Mouse (Mus musculus): ENCODE results near the gene Pak7.

Pak7 gene

DNA sequence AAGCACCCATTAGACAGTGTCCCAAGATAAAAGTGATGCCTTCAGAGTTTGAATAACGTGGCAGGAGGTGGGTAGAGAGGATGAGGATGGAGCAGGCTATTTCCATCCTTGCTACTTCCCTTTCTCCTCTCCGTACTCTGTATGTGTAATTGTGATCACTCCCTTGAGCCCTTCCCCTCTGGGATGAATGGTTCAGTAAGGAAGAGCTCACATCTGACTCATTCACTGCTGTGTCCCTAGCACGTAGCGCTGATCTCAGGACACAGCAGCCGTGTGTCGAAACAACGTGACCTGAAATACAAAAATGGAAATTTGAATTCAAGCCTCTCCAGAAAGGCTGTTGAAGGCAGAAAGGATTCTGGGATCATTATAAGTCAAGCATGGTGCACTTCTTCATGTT lies 237.0 kb downstream of the Pak7 start:
- DNase-seq (ENCODE audit: low read depth) = no peak

DNA sequence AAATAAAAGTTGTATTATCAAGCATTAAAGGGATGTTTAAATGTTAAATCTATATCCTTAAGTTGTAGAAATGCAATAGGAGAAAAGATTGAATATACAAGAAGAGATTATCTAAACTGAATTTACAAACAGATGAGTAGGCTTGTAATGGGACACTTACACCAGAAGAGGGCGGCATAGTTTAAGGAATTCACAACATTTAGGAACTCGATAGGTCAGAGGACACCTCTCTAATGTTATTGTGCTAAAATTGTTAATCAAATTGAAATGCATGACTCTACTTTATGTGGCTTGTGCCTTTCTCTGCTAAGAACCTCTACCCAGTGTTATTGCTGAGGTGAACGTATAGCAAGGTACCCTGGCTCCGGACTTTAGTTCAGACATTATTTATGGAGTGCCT lies 238.2 kb downstream of the Pak7 start:
- DNase-seq (ENCODE audit: low read depth) = peak; percentile 18

DNA sequence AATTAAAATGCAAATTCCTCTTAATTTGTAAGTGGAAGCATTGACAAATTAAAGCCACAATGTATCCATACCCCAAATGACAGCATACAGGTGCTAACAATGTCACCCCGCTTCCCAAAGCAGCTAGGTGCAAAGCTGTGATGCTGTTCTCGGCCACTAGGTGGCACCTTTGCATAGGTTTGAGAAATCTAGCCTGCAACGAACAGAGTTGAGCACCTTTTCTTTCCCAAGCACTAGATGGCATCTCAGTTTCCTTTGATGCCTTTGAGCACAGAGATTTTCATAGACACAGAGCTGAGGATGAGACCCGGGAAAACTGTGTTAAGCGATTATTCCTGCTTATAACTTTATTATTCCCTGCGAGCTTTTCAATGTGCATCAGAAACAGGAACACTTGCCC lies 238.8 kb downstream of the Pak7 start:
- peak; percentile 70 for DNase-seq (ENCODE audit: low read depth)

GRCm38 (mm10) chr2:136140807-136141206 lies 247.0 kb downstream of the Pak7 start:
- no peak for DNase-seq (ENCODE audit: low read depth)

DNA sequence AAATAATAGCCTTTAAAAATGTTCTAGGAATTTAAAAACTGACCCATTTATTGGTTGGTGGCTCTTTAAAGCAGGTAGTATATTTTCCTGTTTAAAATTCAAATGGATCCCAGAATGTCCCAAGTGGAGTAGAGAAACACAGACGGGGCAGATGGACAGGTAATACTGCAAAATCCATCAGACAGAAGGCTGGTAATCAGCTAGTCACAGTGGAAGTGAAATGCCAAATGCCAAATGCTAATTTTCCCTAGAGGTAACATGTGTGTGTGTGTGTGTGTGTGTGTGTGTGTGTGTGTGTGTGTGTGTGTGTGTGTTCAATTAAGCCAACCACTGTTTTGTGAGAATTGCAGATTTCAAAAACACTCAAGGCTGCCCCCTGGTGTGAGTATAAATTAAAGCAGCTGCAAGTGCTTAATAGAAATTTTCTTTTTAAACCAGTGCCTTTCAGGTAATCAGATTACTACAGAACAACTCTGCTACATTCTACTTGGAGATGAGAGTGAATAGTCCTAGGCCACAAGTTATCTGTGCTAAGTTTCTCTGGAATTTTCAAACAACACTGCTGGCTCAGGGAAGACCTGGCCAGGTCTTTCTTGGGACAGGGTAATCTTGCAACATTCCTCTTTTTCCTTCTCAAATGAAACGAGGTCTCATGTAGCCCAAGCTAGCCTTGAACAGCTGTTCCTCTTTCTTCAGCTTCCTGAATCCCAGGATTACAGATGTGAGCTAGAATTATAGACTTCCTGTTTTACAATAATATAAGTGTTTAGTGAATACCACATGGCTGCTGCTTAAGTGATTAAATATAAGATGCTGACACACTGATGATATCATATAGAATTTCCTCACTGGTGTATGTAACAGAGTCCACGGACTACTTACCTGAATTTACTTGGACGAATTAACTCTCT lies 248.4 kb downstream of the Pak7 start:
- no peak for DNase-seq (ENCODE audit: low read depth)

DNA sequence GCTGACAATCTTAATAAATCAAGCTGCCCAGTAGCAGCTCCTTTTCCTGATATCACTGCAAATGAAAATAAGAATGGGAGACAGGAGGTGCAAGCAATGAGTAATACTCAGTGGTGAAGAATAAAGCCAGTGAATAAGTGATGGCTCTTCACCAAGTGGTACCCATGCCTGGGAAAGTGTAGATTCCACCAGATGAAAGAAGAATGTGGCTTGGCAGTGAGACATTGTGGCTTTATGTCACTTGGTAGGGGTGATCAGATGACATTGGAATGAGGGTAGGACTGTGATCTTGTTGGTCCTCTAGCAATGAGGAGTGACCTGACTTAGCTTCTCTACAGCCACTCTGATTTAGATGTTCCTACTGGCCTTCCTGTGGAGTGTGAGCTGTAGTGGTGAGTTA lies 249.3 kb downstream of the Pak7 start:
- no peak for DNase-seq (ENCODE audit: low read depth)

DNA sequence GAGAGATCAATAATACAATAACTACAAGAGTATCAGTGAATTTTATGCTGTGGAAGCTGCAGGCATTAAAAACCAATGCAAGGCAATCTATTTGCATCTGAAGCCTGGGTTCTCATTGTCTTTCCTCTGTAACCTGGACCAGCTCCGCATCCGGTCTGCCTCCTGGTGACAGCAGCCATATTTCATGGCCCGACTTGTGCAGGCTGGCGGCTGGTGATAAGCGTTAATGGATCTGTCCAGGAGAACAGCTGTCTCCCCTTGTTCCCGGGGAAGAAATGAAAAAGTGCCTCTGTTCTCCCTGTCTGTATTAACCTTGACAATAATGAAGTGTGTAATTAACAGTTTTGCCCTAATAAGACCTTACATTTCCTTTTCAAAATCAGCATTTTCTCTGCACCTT lies 265.9 kb downstream of the Pak7 start:
- DNase-seq (ENCODE audit: low read depth) = no peak

DNA sequence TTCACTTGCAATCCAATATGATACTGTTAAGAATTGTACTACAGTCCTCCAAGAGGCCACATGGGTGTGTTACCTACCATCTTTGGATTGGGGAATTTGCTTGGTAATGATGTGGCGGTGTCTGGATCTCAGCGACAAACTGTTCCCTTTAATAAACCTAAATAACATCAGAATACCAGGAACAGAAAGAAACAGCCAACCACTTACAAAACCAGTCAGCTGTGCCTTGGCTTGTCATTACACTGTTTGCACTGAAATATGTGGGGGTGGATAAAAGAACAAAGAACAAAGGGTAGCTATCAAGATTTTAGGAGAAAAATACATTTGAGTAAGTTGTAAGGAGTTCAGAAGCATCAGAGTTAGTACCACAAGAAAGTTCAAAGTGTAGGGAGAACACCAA lies 269.8 kb downstream of the Pak7 start:
- DNase-seq (ENCODE audit: low read depth) = no peak

DNA sequence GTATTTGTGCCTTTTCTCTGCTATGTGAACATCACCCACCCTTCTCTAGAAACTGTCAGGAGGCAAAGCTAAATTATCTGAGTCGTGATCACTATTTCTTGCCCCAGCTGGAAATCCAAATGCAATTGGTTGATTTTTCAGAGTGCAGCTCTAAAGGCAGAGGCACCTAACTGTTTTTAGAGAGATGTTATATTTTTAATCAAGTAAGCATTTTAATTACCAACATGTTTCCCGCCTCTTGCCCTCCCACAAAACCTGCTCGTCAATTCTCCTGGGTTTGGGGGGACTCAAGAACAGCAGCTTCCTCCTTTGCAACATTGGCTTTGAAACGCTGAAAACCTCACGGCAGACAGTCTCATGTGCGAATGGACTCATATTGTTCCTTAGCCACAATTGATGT lies 274.4 kb downstream of the Pak7 start:
- DNase-seq (ENCODE audit: low read depth) = no peak

DNA sequence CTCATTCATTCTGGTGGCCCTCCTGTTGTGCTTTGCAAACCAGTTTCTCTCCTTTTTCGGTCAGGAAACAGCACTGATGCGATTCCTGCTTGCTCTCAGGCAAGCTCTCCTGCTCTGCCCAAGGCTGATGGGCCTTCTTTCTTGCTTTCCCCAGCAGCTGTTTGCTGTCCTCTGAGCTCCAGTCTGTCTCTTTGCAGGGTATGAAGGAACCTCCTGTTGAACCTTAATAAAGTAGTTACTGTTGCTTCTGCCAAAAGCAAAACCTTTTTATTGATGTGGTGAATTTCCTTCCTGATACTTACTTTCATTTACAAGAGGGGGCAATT lies 278.8 kb downstream of the Pak7 start:
- no peak for DNase-seq (ENCODE audit: low read depth)

DNA sequence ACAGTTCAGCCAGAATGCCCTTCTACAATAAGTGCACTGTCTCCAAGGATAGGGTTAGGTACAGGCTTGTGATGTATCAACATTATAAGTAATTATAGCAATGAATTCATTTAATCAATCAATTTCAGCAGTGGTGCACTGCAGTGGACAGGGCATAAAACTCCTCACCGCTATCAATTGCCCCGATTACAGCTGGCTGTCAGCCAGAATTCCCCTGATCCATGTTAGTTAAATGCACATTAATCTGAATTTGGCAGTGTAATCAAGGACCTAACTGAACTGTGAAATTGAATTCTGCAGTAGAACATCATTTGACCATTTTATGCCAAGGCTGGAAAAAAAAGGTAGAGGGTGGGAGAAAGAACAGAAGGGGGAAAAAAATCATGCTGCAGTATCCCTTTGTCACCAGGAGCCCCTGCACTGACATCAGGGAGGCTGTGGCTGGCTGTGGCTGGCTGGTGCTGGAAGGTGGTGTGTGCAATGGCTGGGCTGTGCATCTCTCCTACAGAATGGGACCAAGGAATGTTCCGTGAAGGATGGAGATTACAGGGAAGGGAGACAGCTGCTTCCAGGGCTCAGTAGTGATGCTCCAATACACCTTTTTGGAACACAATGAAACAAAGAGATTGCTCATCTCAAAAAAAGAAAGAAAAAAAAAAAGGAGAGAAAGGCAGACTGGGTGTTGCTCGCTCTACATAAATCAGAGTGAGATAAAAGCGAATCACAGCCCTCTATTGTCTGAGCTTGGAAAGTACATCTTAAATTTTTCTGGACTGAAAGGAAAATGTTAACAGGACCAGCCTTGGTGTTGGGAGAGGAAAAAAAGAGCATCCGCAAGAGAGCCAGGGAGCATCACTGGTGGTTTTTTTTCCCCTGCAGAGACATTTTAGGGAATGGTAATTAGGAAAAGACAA lies 279.4 kb downstream of the Pak7 start:
- DNase-seq (ENCODE audit: low read depth) = no peak

DNA sequence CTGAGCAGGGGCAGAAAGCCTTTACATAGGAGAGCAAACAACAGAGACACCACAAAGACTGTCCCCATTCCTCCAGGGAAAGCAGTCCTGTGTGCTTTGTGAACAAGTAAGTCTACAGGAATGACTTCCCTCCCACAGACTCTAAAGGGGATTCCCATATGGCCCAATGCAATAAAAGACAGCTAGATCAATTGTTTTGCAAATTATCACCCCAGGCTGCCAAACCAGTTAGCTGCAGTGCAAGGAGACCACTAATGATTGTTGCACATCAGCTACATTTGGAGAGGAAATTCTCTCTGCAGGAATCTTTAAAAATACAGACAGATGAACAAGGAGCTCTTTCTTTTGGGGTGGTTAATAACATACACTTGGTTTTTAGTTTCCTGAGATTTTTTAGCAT lies 280.2 kb downstream of the Pak7 start:
- DNase-seq (ENCODE audit: low read depth) = no peak

GRCm38 (mm10) chr2:136097143-136097542 lies 290.6 kb downstream of the Pak7 start:
- no peak for DNase-seq (ENCODE audit: low read depth)

GRCm38 (mm10) chr2:136095978-136096377 lies 291.8 kb downstream of the Pak7 start:
- no peak for DNase-seq (ENCODE audit: low read depth)

- DNase-seq (ENCODE audit: low read depth) = no peak
These were observed 323.4 kb downstream of the Pak7 start for GRCm38 (mm10) chr2:136064356-136064755.

- no peak for DNase-seq (ENCODE audit: low read depth)
These were observed 328.6 kb downstream of the Pak7 start for GRCm38 (mm10) chr2:136059029-136059669.

- DNase-seq (ENCODE audit: low read depth) = no peak
These were observed 329.4 kb downstream of the Pak7 start for GRCm38 (mm10) chr2:136058398-136058797.

DNA sequence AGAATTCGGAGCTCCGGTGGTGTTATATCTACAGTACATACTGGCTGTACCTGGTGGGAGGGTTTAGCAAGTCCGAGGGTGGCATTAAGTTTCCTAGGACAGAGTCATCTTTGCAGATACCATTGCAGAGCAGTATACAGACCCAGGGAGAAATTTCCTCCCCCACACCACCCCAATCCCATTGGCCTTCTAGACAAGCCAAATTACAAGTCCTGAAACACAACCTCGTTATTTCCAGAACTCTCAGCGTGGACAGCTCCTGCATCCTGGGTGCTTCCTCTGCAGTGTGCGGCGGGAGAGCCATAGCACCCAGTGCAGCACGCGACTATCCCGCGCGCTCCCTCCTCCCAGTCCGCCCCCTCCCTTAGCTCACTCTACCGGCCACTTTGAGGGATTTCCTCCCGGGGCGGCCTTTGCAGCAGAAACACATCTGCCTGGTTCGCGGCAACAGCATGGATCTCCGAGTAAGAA lies 329.9 kb downstream of the Pak7 start:
- no peak for DNase-seq (ENCODE audit: low read depth)

DNA sequence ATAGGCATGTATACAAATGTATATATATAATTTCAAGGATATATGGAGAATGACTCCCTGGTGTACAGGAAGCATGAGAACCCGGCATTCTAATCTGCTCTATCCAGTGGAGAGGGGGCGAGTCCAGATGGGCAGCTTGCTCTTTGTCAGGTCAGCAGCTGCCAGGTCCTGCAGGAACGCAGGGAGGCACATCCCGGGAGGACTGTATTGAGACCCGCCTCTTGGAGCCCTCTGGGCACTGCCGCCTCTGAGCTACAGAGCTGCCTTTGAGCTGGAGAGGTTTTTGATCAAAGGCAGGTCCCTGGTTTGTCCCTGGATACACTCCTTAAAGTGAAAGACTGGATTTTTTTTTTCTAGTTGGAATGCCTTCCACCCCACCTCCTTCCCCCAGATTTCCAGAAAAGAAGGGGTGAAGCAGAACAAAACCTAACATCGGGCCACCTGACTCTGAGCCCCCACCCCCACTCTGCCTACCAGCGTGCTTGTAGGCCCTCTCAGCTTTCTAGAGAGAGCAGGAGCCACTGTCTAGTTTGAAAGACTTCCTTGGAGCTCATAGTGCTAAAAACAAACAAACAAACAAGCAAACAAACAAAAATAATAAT lies 336.0 kb downstream of the Pak7 start, which contains the start of gene Lamp5:
Gene Lamp5, plus strand, starts transcription at position 552 of the 602 bp plus-strand sequence.
- no peak for DNase-seq (ENCODE audit: low read depth)

DNA sequence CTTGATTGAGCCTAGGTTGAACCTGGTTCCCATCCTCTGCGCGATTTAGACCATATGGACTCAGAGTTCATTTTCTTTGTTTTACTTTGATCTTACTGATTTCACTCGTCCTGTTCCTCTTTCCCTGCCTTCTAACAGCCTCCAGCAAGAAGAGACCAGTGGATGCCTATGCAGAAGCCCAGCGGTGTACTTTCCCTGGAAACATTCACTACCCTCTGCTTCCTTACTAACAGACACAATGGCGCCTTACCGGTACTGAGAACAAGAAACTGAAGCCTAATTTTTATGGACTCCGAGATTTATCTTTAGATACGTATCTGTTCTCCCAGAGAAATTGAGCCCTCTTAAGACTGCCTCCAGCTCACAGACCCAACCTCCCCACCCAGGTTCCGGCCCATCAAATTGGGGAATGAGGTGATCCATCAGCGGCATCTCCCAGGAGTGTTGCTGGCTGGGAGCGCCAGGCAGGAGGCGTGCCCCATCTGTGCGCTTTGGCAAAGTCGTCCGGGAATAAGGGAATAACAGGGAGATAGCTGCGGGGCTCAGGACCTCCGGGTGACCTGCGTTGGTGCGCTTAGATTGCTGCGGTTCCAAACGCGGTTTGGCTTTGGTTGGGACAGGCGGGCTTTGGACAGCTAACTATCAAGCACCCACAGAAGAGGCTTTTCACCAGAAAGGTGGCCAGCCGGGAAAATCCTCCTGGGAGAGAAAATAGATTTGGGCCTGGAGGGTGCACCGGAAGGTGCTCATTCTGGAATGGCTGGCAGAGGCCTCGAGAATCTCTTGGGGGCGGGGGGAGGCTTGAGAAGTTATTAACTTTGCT lies 336.8 kb downstream of the Pak7 start:
- no peak for DNase-seq (ENCODE audit: low read depth)

GRCm38 (mm10) chr2:136048464-136048863 lies 339.3 kb downstream of the Pak7 start:
- no peak for DNase-seq (ENCODE audit: low read depth)
